Mouse (Mus musculus) cerebellum, adult 11-12 months (tissue): ENCODE measurements at regions not wholly inside any gene's neighbourhood (a gene's known extent, or its start where the extent isn't known, plus 50 kb on each side); places are given as distances from the start of the nearest gene placed in this dataset.

Experiments
- DNase-seq: peaks from one replicate; pipeline ENCODE4 v3.0.0; 2022

GRCm38 (mm10) chr3:103517376-103518304 is 57.4 kb upstream of the Syt6 start:
- DNase-seq: peak; percentile 49

GRCm38 (mm10) chr3:103518624-103519023 is 56.4 kb upstream of the Syt6 start:
- peak; percentile 79 for DNase-seq
